Mouse (Mus musculus) heart, embryonic 11.5 days (tissue): ENCODE data around the gene Zfp937. TPM values are rescaled to one million over a fixed set of nuclear protein-coding genes. Genes with fewer than 3 reads are reported as not detected.
"Not testable (repeated sequence)": the region's sequence is repeated elsewhere in the genome, so short reads cannot be mapped to it uniquely, and the experiment has no call there.

Experiments used
- ATAC-seq: fragments of 200-750 bp; cut with Nextera tagmentation; replicated peaks from 2 replicates; pipeline ENCODE4 v1.8.0; 2017; ENCODE audit warnings: moderate library complexity; ENCODE audit not compliant: insufficient number of reproducible peaks, low FRiP score, low TSS enrichment
- H3K27ac ChIP-seq: fragments of 300-500 bp; sonication (generic); 2 replicates; pipeline ENCODE4 v1.5.1; 2014; ENCODE audit warnings: mild to moderate bottlenecking, low read depth, low read length
- H3K27me3 ChIP-seq: fragments of 300-500 bp; sonication (generic); 2 replicates; pipeline ENCODE4 v1.6.1; 2014; ENCODE audit warnings: mild to moderate bottlenecking, low read length, mixed read lengths; ENCODE audit not compliant: control insufficient read depth, insufficient read depth
- H3K36me3 ChIP-seq: fragments of 300-500 bp; sonication (generic); 2 replicates; pipeline ENCODE4 v1.6.1; 2014; ENCODE audit warnings: mild to moderate bottlenecking, low read length, moderate library complexity, mixed read lengths; ENCODE audit not compliant: control insufficient read depth, insufficient read depth
- H3K4me1 ChIP-seq: fragments of 300-500 bp; sonication (generic); 2 replicates; pipeline ENCODE4 v1.6.1; 2014; ENCODE audit warnings: low read length; ENCODE audit not compliant: control insufficient read depth, insufficient read depth
- H3K4me2 ChIP-seq: fragments of 300-500 bp; sonication (generic); 2 replicates; pipeline ENCODE4 v1.6.1; 2014; ENCODE audit warnings: mild to moderate bottlenecking, moderate library complexity
- H3K4me3 ChIP-seq: fragments of 300-500 bp; sonication (generic); 2 replicates; pipeline ENCODE4 v1.5.1; 2014; ENCODE audit warnings: low read depth, low read length
- H3K9ac ChIP-seq: fragments of 300-500 bp; sonication (generic); 2 replicates; pipeline ENCODE4 v1.6.1; 2014; ENCODE audit warnings: mild to moderate bottlenecking, low read depth, low read length, moderate library complexity
- H3K9me3 ChIP-seq: fragments of 300-500 bp; sonication (generic); replicated peaks from 2 replicates; pipeline ENCODE4 v1.6.1; 2016; ENCODE audit warnings: low read length; ENCODE audit not compliant: control insufficient read depth
- WGBS: fragments of 180-500 bp; shearing (Covaris S2); extraction: QIAGEN DNeasy Blood & Tissue Kit; methylation state at CpG from one replicate; pipeline ENCODE4 v1.1.7; 2014; ENCODE audit not compliant: insufficient replicate concordance; 5-methylcytosine and 5-hydroxymethylcytosine counted together
- polyA plus RNA-seq: library from polyadenylated mRNA; unstranded; fragments of >200 nt; fragmentation: Nextera tagmentation; extraction: Ambion mirVana; gene quantifications from 2 replicates; pipeline ENCODE4 v1.2.1, GENCODE M21; 2014

Zfp937 gene
- polyA plus RNA-seq, 1 experiment from 2014 or later, result 4.4 TPM

DNA sequence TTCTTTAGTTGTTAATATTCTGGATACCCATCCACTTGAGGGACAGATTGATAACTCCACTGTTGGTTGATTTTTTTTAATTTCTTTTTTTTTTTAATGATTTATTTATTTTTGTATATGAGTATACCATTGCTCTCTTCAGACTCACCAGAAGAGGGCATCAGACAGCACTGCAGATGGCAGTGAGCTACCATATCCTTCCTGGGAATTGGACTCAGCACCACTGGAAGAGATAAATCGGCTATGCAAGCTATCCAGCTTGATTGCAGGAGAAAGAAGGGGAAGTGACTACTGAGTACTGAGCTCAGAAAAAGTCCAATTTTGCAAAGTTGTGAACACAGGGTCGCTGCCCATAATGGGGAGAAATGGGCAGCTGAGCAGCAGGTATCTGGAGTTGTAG, 39.0 kb downstream of the Zfp937 start:
- not testable (repeated sequence) for H3K4me1 ChIP-seq, H3K4me2 ChIP-seq, H3K27ac ChIP-seq, H3K9ac ChIP-seq, H3K36me3 ChIP-seq, H3K9me3 ChIP-seq, H3K4me3 ChIP-seq, ATAC-seq, H3K27me3 ChIP-seq
- 49% methylated on average over 2 of the region's 2 CpGs for WGBS

DNA sequence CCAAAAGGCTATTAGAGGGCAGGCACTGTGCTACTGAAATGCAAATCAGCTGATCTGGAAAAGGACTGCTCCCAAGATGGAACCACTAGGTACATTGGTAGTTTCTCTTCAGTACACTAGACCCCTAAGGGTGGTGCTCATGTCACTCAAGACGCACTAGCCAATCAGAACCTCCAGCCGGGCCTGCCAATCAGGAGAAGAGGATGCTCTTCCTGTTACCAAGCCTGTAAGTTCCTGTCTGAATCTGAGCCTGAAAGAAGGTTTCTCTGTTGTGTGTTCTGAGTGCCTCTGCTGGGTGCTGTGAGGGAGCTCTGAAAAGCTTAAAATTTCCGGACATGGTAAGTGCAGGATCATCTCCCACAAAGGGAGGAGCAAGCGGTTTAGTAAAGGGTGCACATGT, 39.4 kb downstream of the Zfp937 start, which contains the start of gene Gm14124:
TSS of gene Gm14124 (plus strand) at position 227 of the 400 bp plus-strand sequence.
- not testable (repeated sequence) for H3K4me1 ChIP-seq, H3K4me2 ChIP-seq, ATAC-seq, H3K27ac ChIP-seq, H3K9ac ChIP-seq, H3K4me3 ChIP-seq, H3K9me3 ChIP-seq, H3K27me3 ChIP-seq, H3K36me3 ChIP-seq
- WGBS, result 60% methylated on average over 3 of the region's 4 CpGs

Other genes starting within 250 kb of the Zfp937 start
- gene Zfp120, start 81.4 kb upstream of the Zfp937 start, polyA plus RNA-seq, result 5.3 and 7.5 TPM in 2 replicates
- not detected in 2 replicates for gene Gm10770, start 38.4 kb upstream of the Zfp937 start, polyA plus RNA-seq
- gene Gm14139, start 36.3 kb upstream of the Zfp937 start, polyA plus RNA-seq, result not detected in 2 replicates
- gene Gm21994, start 37.5 kb downstream of the Zfp937 start, polyA plus RNA-seq, result 1.8 and 2.7 TPM in 2 replicates
- 0.04 TPM in 1 of 2 replicates, not detected in the other for gene Gm14124, start 39.4 kb downstream of the Zfp937 start, polyA plus RNA-seq
- 2.3 and 2.8 TPM in 2 replicates for gene Gm10130, start 105.6 kb downstream of the Zfp937 start, polyA plus RNA-seq
- 5.0 and 6.1 TPM in 2 replicates for gene 3300002I08Rik, start 144.7 kb downstream of the Zfp937 start, polyA plus RNA-seq
- 4.1 and 4.4 TPM in 2 replicates for gene Zfp442, start 233.4 kb downstream of the Zfp937 start, polyA plus RNA-seq